Mouse (Mus musculus) intestine, postnatal 0 days (tissue): ENCODE measurements around the gene Rapgef4. TPM values are rescaled to one million over a fixed set of nuclear protein-coding genes. Genes with fewer than 3 reads are reported as not detected.

Experiments used
- ATAC-seq: fragments of 200-750 bp; cut with Nextera tagmentation; 2 replicates; pipeline ENCODE4 v1.8.0; 2017; ENCODE audit warnings: mild to moderate bottlenecking, moderate TSS enrichment, moderate library complexity
- H3K27ac ChIP-seq: fragments of 300-500 bp; sonication (generic); 2 replicates; pipeline ENCODE4 v1.5.1; 2014; ENCODE audit warnings: mild to moderate bottlenecking, low read depth, low read length, moderate library complexity
- H3K27me3 ChIP-seq: fragments of 300-500 bp; sonication (generic); replicated peaks from 2 replicates; pipeline ENCODE4 v1.6.1; 2014; ENCODE audit warnings: low read length, mixed read lengths; ENCODE audit not compliant: control insufficient read depth, insufficient read depth
- H3K36me3 ChIP-seq: fragments of 300-500 bp; sonication (generic); 2 replicates; pipeline ENCODE4 v1.6.1; 2014; ENCODE audit warnings: mild to moderate bottlenecking, moderate library complexity; ENCODE audit not compliant: control insufficient read depth, insufficient read depth
- H3K4me1 ChIP-seq: fragments of 300-500 bp; sonication (generic); replicated peaks from 2 replicates; pipeline ENCODE4 v1.6.1; 2014; ENCODE audit warnings: antibody characterized with exemption, low read length, mixed read lengths; ENCODE audit not compliant: control insufficient read depth, insufficient read depth
- H3K4me2 ChIP-seq: fragments of 300-500 bp; sonication (generic); replicated peaks from 2 replicates; pipeline ENCODE4 v1.6.1; 2014; ENCODE audit warnings: low read depth, mild to moderate bottlenecking, moderate library complexity
- H3K4me3 ChIP-seq: fragments of 300-500 bp; sonication (generic); 2 replicates; pipeline ENCODE4 v1.5.1; 2014; ENCODE audit warnings: low read depth, low read length
- H3K9ac ChIP-seq: fragments of 300-500 bp; sonication (generic); 2 replicates; pipeline ENCODE4 v1.6.1; 2014; ENCODE audit warnings: mild to moderate bottlenecking, low read depth, low read length
- H3K9me3 ChIP-seq: fragments of 300-500 bp; sonication (generic); 2 replicates; pipeline ENCODE4 v1.6.1; 2016; ENCODE audit warnings: mixed run types; ENCODE audit not compliant: control insufficient read depth
- CTCF ChIP-seq: sonication (generic); IDR thresholded peaks from 2 replicates; pipeline ENCODE4 v1.5.1; 2016; ENCODE audit warnings: low read depth, mild to moderate bottlenecking, control low read depth, antibody characterized with exemption, moderate library complexity
- WGBS: fragments of 180-500 bp; shearing (Covaris S2); extraction: QIAGEN DNeasy Blood & Tissue Kit; methylation state at CpG from one replicate; pipeline ENCODE4 v1.1.7; 2014; 5-methylcytosine and 5-hydroxymethylcytosine counted together
- polyA plus RNA-seq: library from polyadenylated mRNA; unstranded; fragments of >200 nt; fragmentation: Nextera tagmentation; extraction: Ambion mirVana; gene quantifications from 2 replicates; pipeline ENCODE4 v1.2.1, GENCODE M21; 2015

Gene Rapgef4
- polyA plus RNA-seq, 1 experiment from 2014 or later: 2.7 TPM

DNA sequence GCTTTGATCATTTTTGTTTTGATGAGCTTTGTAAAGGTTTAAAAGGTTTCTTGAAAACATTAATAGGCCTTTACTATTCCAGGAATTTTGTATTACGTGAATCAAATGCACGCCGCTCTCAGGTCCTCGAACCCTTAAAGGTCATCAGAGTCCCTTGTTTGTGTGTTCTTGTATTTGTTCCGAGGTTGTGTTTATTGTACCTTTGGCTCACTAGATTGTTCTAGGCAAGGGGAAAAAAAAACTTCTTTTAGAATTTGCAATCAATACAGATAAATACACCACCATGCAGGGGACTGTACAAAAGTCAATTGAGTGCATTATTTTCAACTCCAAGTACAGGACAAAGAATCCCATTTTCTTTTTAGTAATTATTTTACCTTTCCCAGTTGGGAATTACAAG, 175.4 kb downstream of the Rapgef4 start:
- Histone ChIP-seq H3K27me3 (no peaks in the 10 kb centered on the region), H3K4me2 (no peak overlapping the region), H3K9ac (no peak overlapping the region), H3K9me3 (no peaks in the 10 kb centered on the region), H3K36me3 (no peaks in the 10 kb centered on the region), H3K27ac (no peak overlapping the region), H3K4me3 (no peak overlapping the region), H3K4me1 (no peaks in the 10 kb centered on the region)
- ATAC-seq: no peak
- 89% methylated on average over 5 of the region's 5 CpGs for WGBS
- no peak for TF ChIP-seq CTCF

DNA sequence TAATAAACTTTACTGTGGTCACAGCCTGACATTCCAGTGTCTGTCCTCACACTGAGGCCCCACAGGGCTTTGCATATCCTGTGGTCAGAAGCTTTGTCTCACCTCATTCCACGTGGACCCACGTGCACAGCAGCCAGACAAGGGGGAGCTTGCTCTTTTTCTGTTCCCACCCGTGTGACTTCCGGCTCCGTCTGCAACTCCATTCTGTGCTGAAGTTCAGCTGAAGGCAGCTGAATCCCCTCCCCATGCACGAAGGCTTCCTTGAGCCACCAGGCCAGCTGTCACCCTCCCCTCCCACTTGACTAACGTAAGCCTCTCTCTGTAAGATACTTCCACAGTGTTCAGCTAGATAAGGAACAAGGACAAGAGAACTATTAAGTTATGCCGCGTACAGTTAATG, 176.5 kb downstream of the Rapgef4 start:
- 24% methylated on average over 9 of the region's 9 CpGs for WGBS
- H3K27ac ChIP-seq: no peak overlapping the region
- H3K4me1 ChIP-seq: no peaks in the 10 kb centered on the region
- H3K4me2 ChIP-seq: no peak overlapping the region
- H3K9me3 ChIP-seq: no peaks in the 10 kb centered on the region
- no peak overlapping the region for H3K4me3 ChIP-seq
- TF ChIP-seq CTCF: no peak
- H3K27me3 ChIP-seq: no peaks in the 10 kb centered on the region
- H3K9ac ChIP-seq: no peak overlapping the region
- no peaks in the 10 kb centered on the region for H3K36me3 ChIP-seq
- no peak for ATAC-seq

DNA sequence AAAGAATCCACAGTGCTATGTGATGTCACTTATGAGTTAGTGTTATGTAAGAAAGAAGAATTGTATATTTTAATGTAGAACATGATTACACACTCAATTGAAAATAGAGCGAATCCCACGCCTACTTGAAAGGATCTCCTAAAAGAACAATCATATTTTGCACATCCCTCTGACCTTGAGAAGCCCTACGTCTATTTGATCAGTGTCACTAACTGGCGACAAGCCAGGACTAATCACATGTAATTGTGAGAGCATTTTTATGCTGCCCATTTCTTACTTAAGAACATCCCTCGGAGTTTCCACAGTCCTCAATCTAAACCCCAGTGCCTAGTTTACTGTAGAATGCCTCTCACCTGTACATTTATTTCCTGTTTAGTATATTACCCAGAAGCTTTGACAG, 177.0 kb downstream of the Rapgef4 start:
- Histone ChIP-seq H3K27ac (no peak overlapping the region), H3K27me3 (no peaks in the 10 kb centered on the region), H3K4me2 (no peak overlapping the region), H3K4me1 (no peaks in the 10 kb centered on the region), H3K36me3 (no peaks in the 10 kb centered on the region), H3K9ac (no peak overlapping the region), H3K9me3 (no peaks in the 10 kb centered on the region), H3K4me3 (no peak overlapping the region)
- TF ChIP-seq CTCF: no peak
- ATAC-seq: no peak
- WGBS: 65% methylated on average over 5 of the region's 5 CpGs

DNA sequence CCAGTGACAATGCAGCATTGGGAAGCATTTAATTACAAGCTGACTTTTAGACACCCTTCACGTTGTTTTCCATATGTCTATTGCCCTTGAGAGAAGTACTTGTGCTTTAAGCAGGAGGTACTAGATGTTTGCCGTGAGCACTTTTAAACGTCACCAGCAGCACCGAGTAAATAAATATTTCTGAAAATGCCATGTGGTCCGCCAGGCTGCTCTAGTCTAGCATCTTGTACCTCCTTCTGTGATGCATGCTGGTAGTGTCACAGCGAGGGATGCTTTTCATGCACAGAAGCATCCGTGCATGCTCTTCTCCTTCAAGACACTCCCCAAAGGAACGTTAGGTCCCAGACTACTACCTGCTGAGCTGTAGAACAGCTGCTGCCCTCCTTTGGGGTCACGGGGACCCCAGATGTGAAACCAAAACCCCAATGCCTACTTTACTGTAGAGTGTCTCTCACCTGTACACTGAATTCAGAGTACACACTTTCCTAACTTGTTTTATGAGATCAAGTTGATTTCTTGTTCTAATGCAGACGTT, 177.7 kb downstream of the Rapgef4 start:
- no peaks in the 10 kb centered on the region for H3K36me3 ChIP-seq
- H3K4me1 ChIP-seq: no peaks in the 10 kb centered on the region
- no peak overlapping the region for H3K4me2 ChIP-seq
- TF ChIP-seq CTCF: no peak
- no peak overlapping the region for H3K9ac ChIP-seq
- no peaks in the 10 kb centered on the region for H3K9me3 ChIP-seq
- H3K27ac ChIP-seq: no peak overlapping the region
- H3K4me3 ChIP-seq: no peak overlapping the region
- no peak for ATAC-seq
- WGBS: 84% methylated on average over 10 of the region's 10 CpGs
- no peaks in the 10 kb centered on the region for H3K27me3 ChIP-seq

DNA sequence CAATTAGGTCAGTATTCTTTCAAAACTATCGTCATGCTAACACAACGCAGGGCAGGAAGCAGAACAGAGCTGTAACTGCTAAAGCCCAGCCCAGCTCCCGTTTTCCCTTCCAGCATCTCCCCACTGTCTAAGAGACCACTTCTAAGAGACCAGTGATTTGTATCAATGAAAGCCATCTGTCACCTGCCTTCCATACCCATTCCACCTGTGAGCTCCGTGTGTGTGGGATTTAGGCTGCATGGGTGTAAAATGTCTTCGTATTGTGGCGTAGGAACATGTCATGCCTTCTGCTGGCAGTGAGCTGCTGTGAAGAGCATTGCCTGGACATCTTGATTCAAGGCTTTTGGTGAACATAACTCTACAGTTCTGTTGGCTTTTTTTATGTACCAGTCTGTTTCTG, 178.2 kb downstream of the Rapgef4 start:
- no peak overlapping the region for H3K4me2 ChIP-seq
- no peaks in the 10 kb centered on the region for H3K27me3 ChIP-seq
- H3K36me3 ChIP-seq: no peaks in the 10 kb centered on the region
- no peaks in the 10 kb centered on the region for H3K9me3 ChIP-seq
- no peak for TF ChIP-seq CTCF
- H3K4me3 ChIP-seq: no peak overlapping the region
- H3K4me1 ChIP-seq: no peaks in the 10 kb centered on the region
- H3K9ac ChIP-seq: no peak overlapping the region
- WGBS: 72% methylated on average over 6 of the region's 6 CpGs
- ATAC-seq: no peak
- no peak overlapping the region for H3K27ac ChIP-seq

DNA sequence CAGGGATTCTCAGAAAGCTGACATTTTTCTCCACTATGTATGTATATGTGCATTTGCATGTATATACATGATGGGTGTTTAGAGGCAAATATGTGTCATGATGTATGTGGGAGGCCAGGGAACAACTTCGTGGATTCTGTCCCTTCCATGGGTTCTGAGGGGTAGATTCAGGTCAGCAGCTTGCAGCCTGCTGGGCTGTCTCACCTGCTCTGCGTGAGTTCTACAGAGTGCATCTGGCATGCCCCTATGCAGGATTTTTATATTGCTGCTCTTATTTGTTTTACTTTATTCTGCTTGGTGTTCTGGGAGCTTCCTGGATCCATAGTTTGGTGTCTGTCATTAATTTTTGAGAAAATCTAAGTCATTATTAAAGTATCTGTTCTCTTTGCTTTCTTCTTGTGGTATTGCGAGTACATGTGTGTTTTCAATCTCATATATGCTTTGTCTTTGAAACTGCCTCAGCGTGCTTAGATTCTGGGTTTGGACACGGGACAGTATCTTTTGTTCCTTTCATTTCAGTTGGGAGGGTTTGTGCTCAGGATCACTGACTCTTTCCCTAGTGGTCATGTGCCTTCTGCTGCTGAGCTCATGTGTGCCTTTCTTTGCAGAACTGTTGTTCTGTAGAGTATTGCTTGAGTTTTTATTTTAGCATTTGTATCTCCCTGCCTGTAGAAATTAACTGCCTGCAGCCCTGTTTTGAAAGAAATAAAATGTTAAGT, 184.3 kb downstream of the Rapgef4 start:
- no peak overlapping the region for H3K4me3 ChIP-seq
- no peaks in the 10 kb centered on the region for H3K36me3 ChIP-seq
- no peaks in the 10 kb centered on the region for H3K27me3 ChIP-seq
- no peak overlapping the region for H3K4me2 ChIP-seq
- no peaks in the 10 kb centered on the region for H3K9me3 ChIP-seq
- no peaks in the 10 kb centered on the region for H3K4me1 ChIP-seq
- H3K9ac ChIP-seq: no peak overlapping the region
- TF ChIP-seq CTCF: no peak
- 82% methylated on average over 5 of the region's 5 CpGs for WGBS
- no peak for ATAC-seq
- no peak overlapping the region for H3K27ac ChIP-seq
